Mouse (Mus musculus): ENCODE data around the gene 1700122O11Rik.

DNA sequence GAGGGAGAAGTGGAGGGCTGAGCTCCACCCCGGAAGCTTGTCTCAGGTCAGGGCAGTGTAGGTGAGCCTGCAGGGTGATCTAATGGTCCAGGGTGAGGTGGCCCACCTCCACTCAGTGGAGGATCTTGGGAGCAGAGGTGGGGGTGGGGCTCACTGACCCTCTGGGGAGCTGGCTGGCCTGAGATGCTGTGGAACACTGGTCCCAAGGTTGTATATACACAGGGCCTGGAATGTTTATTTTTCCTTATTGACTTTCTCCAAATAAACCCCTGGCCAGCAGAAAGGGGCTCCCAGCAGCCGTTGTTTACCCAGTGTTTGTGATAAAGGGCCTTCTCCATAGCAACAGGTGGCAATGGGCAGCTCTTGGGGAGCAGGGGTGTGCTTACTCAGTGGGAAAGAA lies 18.5 kb downstream of the 1700122O11Rik start:
- TF ChIP-seq CTCF (IDR thresholded peaks at IDR 0.05; ENCODE audit: low read depth, low read length) = no peak
- no peak for TF ChIP-seq GATA1 (IDR thresholded peaks at IDR 0.05; ENCODE audit: borderline replicate concordance, low read length)
- no peak for TF ChIP-seq POLR2AphosphoS5 (IDR thresholded peaks at IDR 0.05; ENCODE audit: insufficient replicate concordance, low read depth, low read length)
